In genomic region chr14:100864164-100864563, GRCm38 (mm10) we compare ENCODE assay signal across 5 mouse cellular contexts.
"Had no signal": no experiment of that assay in that cellular context is flagged by ENCODE, and none has a peak within 500 bp of the region (broad histone marks: within the 10 kb centered on the region; RNA-seq: fewer than 3 reads in every experiment).

No protein-coding gene starts in this region.

- DNase-seq: kidney, adult 11 months; kidney, adult 9 months; kidney, postnatal 36 days; lung, adult 18-20 months; thymus, postnatal 4 days had no signal
